Mouse (Mus musculus) heart, embryonic 12.5 days (tissue): ENCODE data around the gene Gstcd. TPM values are rescaled to one million over a fixed set of nuclear protein-coding genes. Genes with fewer than 3 reads are reported as not detected.
A peak's percentile ranks its signal among the peaks of the same experiment; 100 is the strongest.

ENCODE experiments used
- ATAC-seq: fragments of 200-750 bp; cut with Nextera tagmentation; 2 replicates; pipeline ENCODE4 v1.8.0; 2017; ENCODE audit warnings: moderate TSS enrichment, moderate library complexity; ENCODE audit not compliant: insufficient number of reproducible peaks, low FRiP score
- H3K27ac ChIP-seq: fragments of 300-500 bp; sonication (generic); 2 replicates; pipeline ENCODE4 v1.5.1; 2016; ENCODE audit warnings: mild to moderate bottlenecking, moderate library complexity; ENCODE audit not compliant: poor library complexity, severe bottlenecking
- H3K27me3 ChIP-seq: fragments of 300-500 bp; sonication (generic); replicated peaks from 2 replicates; pipeline ENCODE4 v1.6.1; 2016; ENCODE audit warnings: mild to moderate bottlenecking, moderate library complexity
- H3K36me3 ChIP-seq: fragments of 300-500 bp; sonication (generic); 2 replicates; pipeline ENCODE4 v1.6.1; 2016; ENCODE audit warnings: mild to moderate bottlenecking, moderate library complexity
- H3K4me1 ChIP-seq: fragments of 300-500 bp; sonication (generic); replicated peaks from 2 replicates; pipeline ENCODE4 v1.6.1; 2016; ENCODE audit warnings: mild to moderate bottlenecking
- H3K4me2 ChIP-seq: fragments of 300-500 bp; sonication (generic); 2 replicates; pipeline ENCODE4 v1.6.1; 2016; ENCODE audit warnings: mild to moderate bottlenecking, moderate library complexity
- H3K4me3 ChIP-seq: fragments of 300-500 bp; sonication (generic); 2 replicates; pipeline ENCODE4 v1.5.1; 2016; ENCODE audit warnings: mild to moderate bottlenecking
- H3K9ac ChIP-seq: fragments of 300-500 bp; sonication (generic); 2 replicates; pipeline ENCODE4 v1.6.1; 2016; ENCODE audit warnings: mild to moderate bottlenecking, moderate library complexity
- H3K9me3 ChIP-seq: fragments of 300-500 bp; sonication (generic); replicated peaks from 2 replicates; pipeline ENCODE4 v1.6.1; 2016; ENCODE audit warnings: mild to moderate bottlenecking, moderate library complexity
- WGBS: fragments of 180-500 bp; shearing (Covaris S2); methylation state at CpG from one replicate; pipeline ENCODE4 v1.1.7; 2016; 5-methylcytosine and 5-hydroxymethylcytosine counted together
- polyA plus RNA-seq: library from polyadenylated mRNA; unstranded; fragments of >200 nt; fragmentation: Nextera tagmentation; extraction: Ambion mirVana; gene quantifications from 2 replicates; pipeline ENCODE4 v1.2.1, GENCODE M21; 2016

Gene Gstcd
- polyA plus RNA-seq, 1 experiment from 2014 or later, result 5.0 TPM

DNA sequence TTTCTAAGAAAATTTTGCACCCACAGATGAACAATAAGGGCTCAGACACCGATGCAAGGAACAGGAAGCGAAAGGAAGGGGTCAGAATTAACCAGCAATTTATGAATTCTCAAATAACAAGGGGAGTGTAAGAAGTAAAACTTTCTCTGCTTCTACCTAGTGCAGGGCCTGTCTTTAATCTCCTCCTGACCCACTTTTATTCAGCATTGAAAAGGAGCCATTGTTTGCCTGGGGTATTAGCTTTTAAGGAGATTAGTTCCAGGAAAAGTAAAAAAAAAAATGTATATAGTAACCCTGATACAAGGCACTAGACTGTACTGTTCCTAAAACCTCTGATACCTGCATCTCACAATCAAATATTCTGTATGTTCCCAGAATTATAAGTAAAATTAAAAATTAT is 64.9 kb downstream of the Gstcd start:
- no peaks in the 10 kb centered on the region for H3K36me3 ChIP-seq
- 87% methylated on average over 2 of the region's 2 CpGs for WGBS
- no peaks in the 10 kb centered on the region for H3K9me3 ChIP-seq
- H3K4me1 ChIP-seq, result 0 out of 2 replicates have a peak, but pooled peaks cover 2% of the 10 kb centered on the region
- H3K4me2 ChIP-seq, result no peak overlapping the region
- no peak overlapping the region for H3K4me3 ChIP-seq
- no peak overlapping the region for H3K27ac ChIP-seq
- H3K9ac ChIP-seq, result no peak overlapping the region
- H3K27me3 ChIP-seq, result no peaks in the 10 kb centered on the region
- no peak for ATAC-seq

DNA sequence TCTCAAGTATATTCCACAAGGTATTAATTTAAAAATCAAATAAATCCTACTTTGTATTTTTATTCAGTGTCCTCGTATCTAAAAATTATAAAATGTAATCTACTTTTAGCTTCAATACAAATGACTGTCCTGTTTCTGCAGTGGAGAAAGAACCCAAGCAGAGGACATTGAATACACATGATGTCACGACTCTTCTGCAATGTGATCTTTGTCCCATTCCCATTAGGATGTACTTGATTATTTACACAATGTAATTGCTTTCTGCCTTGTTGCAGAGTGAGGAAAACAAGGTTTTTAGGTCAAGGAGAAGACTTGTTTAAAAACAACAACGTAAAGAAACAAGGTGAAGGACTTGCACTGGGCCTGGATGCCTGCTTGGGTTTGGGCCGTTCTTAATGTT is 84.6 kb downstream of the Gstcd start:
- no peak overlapping the region for H3K4me3 ChIP-seq
- H3K4me2 ChIP-seq, result no peak overlapping the region
- H3K36me3 ChIP-seq, result peaks cover 10% of the 10 kb centered on the region
- H3K27ac ChIP-seq, result no peak overlapping the region
- no peak for ATAC-seq
- no peaks in the 10 kb centered on the region for H3K9me3 ChIP-seq
- WGBS, result 83% methylated on average over 4 of the region's 4 CpGs
- no peaks in the 10 kb centered on the region for H3K27me3 ChIP-seq
- no peak overlapping the region for H3K9ac ChIP-seq
- no peaks in the 10 kb centered on the region for H3K4me1 ChIP-seq

DNA sequence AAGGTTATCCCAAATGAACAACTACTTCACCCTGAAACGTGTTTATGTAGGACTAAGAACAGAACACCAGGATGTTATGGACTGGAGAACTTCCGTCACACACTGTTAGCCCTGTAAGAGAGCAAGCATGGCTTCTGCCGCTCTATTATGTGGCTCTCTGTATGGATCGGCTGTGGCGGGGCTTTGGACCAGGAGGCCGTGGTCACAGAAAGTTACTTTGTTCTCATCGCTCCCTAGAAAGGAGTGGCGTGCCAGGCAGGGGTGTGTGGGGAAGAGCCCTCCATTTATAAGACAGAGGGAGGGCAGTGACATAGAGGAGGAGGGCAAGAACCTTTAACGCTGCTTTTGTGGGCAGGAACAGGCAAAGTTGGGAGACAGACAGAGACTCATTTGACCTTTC is 95.5 kb downstream of the Gstcd start:
- H3K4me1 ChIP-seq, result no peaks in the 10 kb centered on the region
- no peak for ATAC-seq
- no peak overlapping the region for H3K4me3 ChIP-seq

DNA sequence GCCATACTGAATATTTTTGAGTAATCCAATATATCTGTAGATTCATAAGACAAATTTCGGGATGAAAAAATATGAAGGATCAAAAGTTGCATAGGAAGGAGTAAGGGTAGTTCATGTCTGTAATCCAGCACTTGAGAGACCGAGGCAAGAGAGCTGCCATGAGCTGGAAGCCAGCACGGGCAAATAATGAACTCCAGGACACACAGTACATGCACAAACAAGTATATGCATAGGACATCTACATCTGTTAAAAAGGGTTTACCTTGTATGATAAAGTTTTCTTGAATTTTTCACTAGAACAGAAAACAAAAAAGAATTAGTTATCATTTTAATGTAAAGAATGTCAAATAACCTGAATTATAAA is 95.9 kb downstream of the Gstcd start:
- H3K4me1 ChIP-seq, result no peaks in the 10 kb centered on the region
- H3K36me3 ChIP-seq, result peaks cover 27% of the 10 kb centered on the region
- no peak overlapping the region for H3K9ac ChIP-seq
- no peaks in the 10 kb centered on the region for H3K27me3 ChIP-seq
- no peaks in the 10 kb centered on the region for H3K9me3 ChIP-seq
- H3K4me3 ChIP-seq, result no peak overlapping the region
- no peak overlapping the region for H3K27ac ChIP-seq
- ATAC-seq, result no peak
- 84% methylated on average over 3 of the region's 3 CpGs for WGBS
- H3K4me2 ChIP-seq, result no peak overlapping the region

More for the DNA sequence above, 95.5 kb downstream of the Gstcd start:
- WGBS, result 87% methylated on average over 9 of the region's 9 CpGs
- Histone ChIP-seq H3K4me2 (no peak overlapping the region), H3K36me3 (peaks cover 27% of the 10 kb centered on the region), H3K9me3 (no peaks in the 10 kb centered on the region), H3K9ac (no peak overlapping the region), H3K27me3 (no peaks in the 10 kb centered on the region), H3K27ac (no peak overlapping the region)

DNA sequence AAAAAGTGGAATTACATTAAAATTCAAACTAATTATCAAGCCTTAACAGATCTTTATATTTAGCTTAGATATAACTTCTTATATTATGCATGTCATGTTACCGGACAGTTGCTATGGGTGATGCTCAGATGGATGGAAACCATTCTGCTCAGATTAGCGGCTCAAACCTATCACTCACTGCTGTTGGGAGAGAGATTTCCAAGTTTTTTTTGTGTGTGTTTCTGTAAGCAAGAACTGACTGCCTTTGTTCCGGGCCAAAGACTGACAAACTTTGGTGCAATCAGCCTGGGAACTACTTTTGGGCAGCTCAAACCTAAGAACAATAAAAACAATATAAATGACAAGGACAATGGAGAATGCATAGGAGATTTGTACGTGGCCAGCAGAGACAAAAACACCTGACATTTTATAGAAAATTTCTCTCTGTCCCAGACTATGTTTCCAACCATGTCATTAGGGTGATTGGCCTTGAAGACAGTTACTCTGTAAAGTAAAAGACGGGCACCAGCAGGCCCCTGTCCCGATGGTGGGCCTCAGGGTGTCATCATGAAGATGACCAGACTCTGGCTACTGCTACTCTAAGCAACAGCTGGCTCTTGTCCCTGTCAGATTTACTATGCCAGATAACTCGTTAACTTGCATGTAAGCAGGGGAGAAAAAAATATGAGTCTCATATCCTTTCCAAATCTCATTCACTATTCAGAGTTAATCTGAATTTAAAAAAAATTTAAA is 96.5 kb downstream of the Gstcd start:
- Histone ChIP-seq H3K36me3 (peaks cover 24% of the 10 kb centered on the region), H3K4me1 (no peaks in the 10 kb centered on the region), H3K9me3 (no peaks in the 10 kb centered on the region), H3K27ac (no peak overlapping the region), H3K4me2 (no peak overlapping the region), H3K4me3 (no peak overlapping the region), H3K9ac (no peak overlapping the region), H3K27me3 (no peaks in the 10 kb centered on the region)
- 66% methylated on average over 7 of the region's 7 CpGs for WGBS
- no peak for ATAC-seq

DNA sequence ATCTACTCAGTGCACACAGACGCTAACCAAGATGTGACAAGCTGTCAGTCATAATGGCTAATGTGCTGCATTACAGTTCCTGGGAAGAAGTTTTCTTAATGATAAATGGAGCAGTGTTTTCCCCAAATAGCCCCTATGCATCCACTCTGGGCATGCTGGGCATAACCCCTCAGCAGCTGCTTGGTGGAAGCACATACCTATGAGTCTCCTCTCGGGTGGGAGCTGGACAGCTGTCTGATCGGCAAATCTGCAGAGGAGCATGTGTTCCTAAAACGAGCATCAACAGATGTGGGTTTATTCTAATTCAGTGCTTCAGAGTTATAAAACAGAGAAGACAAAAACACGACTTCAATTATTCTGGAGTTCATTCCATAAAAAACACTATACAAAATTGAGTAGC is 105.6 kb downstream of the Gstcd start:
- H3K36me3 ChIP-seq, result peaks cover 12% of the 10 kb centered on the region
- H3K27ac ChIP-seq, result no peak overlapping the region
- H3K4me3 ChIP-seq, result no peak overlapping the region
- H3K9me3 ChIP-seq, result no peaks in the 10 kb centered on the region
- WGBS, result 79% methylated on average over 5 of the region's 5 CpGs
- H3K27me3 ChIP-seq, result no peaks in the 10 kb centered on the region
- ATAC-seq, result no peak
- no peak overlapping the region for H3K4me2 ChIP-seq
- H3K4me1 ChIP-seq, result peaks cover 13% of the 10 kb centered on the region
- H3K9ac ChIP-seq, result no peak overlapping the region

DNA sequence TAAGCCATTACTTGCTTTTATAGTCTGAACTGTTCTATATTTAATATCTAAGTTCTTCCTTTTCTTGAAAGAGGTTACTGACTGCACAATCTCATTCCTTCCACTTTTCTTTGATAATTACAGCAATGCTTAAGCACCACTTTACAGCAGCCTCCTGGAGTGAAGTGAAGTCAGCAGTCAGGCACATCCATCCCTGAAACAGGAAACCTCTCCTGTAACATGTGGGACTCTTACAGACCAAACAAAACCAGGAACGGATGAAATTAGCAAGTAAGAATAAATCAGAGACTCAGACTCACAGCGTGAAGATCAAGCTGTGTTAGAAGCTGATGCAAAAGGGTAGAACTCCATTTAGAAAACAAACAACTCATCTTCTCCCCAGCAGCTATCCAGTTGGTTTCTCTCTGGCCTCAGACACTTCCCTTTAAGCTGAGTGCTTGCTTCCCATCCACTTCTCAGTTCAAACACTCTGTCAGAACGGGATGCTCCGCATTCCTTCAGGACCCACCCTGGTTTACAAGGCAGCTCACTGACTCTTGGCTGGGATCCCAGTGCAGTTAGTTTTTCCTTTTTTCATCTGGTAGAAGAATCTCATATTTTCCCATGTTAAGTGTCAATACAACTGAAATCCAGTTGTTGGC is 107.9 kb downstream of the Gstcd start:
- H3K4me2 ChIP-seq, result no peak overlapping the region
- H3K9ac ChIP-seq, result no peak overlapping the region
- peaks cover 29% of the 10 kb centered on the region for H3K36me3 ChIP-seq
- WGBS, result 34% methylated on average over 4 of the region's 4 CpGs
- no peaks in the 10 kb centered on the region for H3K27me3 ChIP-seq
- no peaks in the 10 kb centered on the region for H3K9me3 ChIP-seq
- H3K4me1 ChIP-seq, result peaks cover 13% of the 10 kb centered on the region
- no peak overlapping the region for H3K4me3 ChIP-seq
- ATAC-seq, result no peak
- H3K27ac ChIP-seq, result 0 out of 2 replicates have a peak overlapping the region, but pooled peaks have one; percentile 48

DNA sequence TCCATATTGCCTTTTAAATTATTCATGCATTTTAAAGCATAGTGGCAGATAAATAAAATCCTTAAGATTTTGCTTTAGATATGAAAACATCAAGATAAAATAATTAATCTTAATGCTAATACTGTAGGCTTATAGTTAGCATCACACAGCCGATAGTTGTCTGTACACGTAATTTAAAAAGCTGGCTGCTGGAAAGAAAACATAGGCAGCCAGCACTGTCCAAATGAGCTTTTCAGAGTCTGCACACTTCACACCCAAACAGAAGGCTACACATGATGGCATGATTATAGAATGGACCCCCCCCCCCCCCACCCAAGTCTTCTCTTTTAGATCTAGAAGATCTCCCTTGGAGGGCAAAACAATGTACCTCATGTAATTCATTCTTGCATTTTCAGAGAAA is 109.9 kb downstream of the Gstcd start:
- H3K9me3 ChIP-seq, result 0 out of 2 replicates have a peak, but pooled peaks cover 4% of the 10 kb centered on the region
- H3K27me3 ChIP-seq, result no peaks in the 10 kb centered on the region
- no peak for ATAC-seq
- 98% methylated on average over 2 of the region's 2 CpGs for WGBS
- H3K27ac ChIP-seq, result no peak overlapping the region
- H3K9ac ChIP-seq, result no peak overlapping the region
- H3K36me3 ChIP-seq, result peaks cover 35% of the 10 kb centered on the region
- H3K4me3 ChIP-seq, result no peak overlapping the region
- no peak overlapping the region for H3K4me2 ChIP-seq
- peaks cover 13% of the 10 kb centered on the region for H3K4me1 ChIP-seq

DNA sequence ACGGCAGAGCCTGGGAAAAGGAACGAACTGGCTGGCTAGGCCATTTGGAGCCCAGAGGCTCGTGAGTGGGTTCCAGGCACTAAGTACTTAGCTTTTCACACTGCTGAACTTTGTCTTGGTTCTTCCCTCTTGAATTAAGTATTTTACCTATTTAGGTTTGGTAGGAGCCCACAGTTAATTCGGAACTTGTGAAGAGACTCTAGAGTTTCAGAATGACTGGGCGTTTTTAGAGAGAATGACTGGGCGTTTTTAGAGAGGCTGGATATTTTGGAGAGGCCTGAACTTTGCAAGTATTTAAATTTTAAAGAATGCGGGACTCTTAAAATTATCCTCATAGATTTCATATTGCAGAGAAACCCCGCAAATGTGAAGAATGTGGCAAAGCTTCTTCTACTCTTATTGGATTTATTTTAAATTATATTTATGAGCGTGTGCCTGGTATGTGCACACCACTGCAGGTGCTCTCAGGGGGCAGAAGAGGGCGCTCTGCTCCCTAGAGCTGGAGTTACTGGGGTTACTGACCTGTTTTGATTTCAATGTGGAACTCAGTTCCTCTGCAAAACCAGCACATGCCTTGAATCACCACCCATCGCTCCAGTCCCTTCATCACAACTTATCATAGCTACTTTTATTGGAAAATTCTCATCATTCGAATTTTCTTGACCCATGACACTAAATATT is 111.9 kb downstream of the Gstcd start:
- H3K4me2 ChIP-seq, result no peak overlapping the region
- ATAC-seq, result no peak
- WGBS, result 89% methylated on average over 12 of the region's 12 CpGs

DNA sequence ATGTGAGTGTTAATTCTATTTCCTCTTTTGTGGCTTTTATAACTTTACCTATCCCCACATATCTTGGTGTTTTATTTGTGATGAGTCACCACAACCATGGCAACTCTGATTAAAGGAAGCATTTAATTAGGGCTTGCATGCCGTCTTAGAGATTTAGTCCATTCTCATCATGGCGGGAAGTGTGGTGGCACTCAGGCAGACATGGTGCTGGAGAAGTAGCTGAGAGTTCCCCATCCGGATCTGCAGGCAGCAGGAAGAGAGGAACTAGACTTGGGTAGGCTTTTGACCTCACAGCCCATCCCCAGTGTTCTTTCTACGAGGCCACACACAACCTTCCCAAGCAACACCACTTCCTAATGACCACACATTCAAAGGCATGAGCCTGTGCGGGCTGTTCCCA is 125.6 kb downstream of the Gstcd start:
- Histone ChIP-seq H3K27me3 (no peaks in the 10 kb centered on the region), H3K4me2 (no peak overlapping the region), H3K27ac (no peak overlapping the region), H3K9me3 (no peaks in the 10 kb centered on the region), H3K36me3 (no peaks in the 10 kb centered on the region), H3K4me3 (no peak overlapping the region), H3K9ac (no peak overlapping the region), H3K4me1 (no peaks in the 10 kb centered on the region; the same call in 1 of the 2 replicates)
- 75% methylated on average over 5 of the region's 5 CpGs for WGBS
- ATAC-seq, result no peak

More for the DNA sequence above, 111.9 kb downstream of the Gstcd start:
- no peak overlapping the region for H3K4me3 ChIP-seq
- peaks cover 13% of the 10 kb centered on the region for H3K4me1 ChIP-seq
- peaks cover 32% of the 10 kb centered on the region for H3K36me3 ChIP-seq
- 0 out of 2 replicates have a peak, but pooled peaks cover 4% of the 10 kb centered on the region for H3K9me3 ChIP-seq
- H3K27ac ChIP-seq, result no peak overlapping the region
- H3K9ac ChIP-seq, result no peak overlapping the region
- H3K27me3 ChIP-seq, result no peaks in the 10 kb centered on the region

DNA sequence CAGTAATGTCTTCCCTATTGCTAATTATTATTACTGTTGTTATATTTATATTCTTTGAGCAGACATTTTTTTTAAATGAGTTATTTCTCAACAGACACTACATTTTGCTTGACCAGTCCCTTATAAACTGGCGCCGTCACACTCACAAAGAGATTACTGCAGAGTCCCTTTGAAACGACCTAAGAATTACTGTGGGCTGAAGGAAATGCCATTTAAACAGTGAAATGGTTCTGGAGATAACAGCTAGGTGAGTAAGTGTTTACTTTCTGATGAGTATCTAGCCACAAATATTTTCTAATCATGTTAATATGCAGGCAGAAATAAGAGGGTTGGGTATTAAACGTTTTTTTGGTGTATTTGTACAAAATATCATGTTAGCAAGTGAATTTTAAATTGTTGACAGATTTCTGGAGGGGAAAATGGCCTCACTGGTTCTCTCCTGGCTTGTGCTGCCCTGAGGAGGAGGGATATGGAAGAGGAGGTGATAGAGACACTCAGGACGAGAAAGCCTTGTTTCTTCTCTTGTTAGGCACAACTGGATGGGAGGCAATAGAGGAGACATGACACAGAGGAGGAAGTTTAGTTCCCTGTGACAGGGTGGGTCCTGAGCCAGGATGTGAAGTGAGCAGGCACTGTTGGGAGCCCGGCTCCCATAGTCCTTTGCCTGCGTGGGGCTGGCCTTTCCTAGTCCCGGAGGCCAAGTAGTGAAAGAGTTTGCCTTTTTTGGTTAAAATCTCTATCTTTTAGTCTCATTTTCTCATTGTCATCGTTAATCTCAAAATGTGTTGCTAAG is 126.9 kb downstream of the Gstcd start:
- Histone ChIP-seq H3K36me3 (no peaks in the 10 kb centered on the region), H3K4me3 (no peak overlapping the region), H3K4me2 (no peak overlapping the region), H3K27me3 (no peaks in the 10 kb centered on the region), H3K9ac (no peak overlapping the region), H3K9me3 (no peaks in the 10 kb centered on the region), H3K4me1 (no peaks in the 10 kb centered on the region; the same call in 1 of the 2 replicates), H3K27ac (no peak overlapping the region)
- 60% methylated on average over 9 of the region's 9 CpGs for WGBS
- ATAC-seq, result no peak
